Comparison of ENCODE assay signal across 15 mouse cellular contexts in genomic region chr19:40249352-40249751, GRCm38 (mm10). TPM values are rescaled to one million over a fixed set of nuclear protein-coding genes. Genes with fewer than 3 reads are reported as not detected.
DNase-seq lines count a peak whose midpoint lies in the region; ATAC-seq lines count a peak whose summit lies in the region.
"Had no signal": no experiment of that assay in that cellular context is flagged by ENCODE, and none has a peak within 500 bp of the region (broad histone marks: within the 10 kb centered on the region; RNA-seq: fewer than 3 reads in every experiment).

No protein-coding gene starts in this region.

- DNase-seq in heart, adult 11 months, result peak; percentile 93
- DNase-seq in heart, adult 9 months (ENCODE audit: low spot score in 2 of 2), result no peak
- peak; percentile 52 for DNase-seq in lung, postnatal 14 days
- no peak for DNase-seq in layer of hippocampus, postnatal 25 days (ENCODE audit: extremely low spot score in 1 of 2, low spot score in 1 of 2)
- DNase-seq: cerebellum, adult 2 months; embryo, embryonic 11 days; forebrain, postnatal 0 days; gastrocnemius, postnatal 10 days; kidney, adult 18-20 months; kidney, postnatal 36 days; layer of hippocampus, postnatal 36 days had no signal

- peak; percentile 65 for ATAC-seq in common myeloid progenitor, adult 5-6 weeks (replicated peaks; ENCODE audit: low read depth, poor library complexity, severe bottlenecking)
- ATAC-seq in hematopoietic stem cell, adult 5-6 weeks (replicated peaks in 1 of 2; ENCODE audit: insufficient read depth in 1 of 2, low FRiP score in 2 of 2, low TSS enrichment in 1 of 2, low read depth in 1 of 2, poor library complexity in 2 of 2, severe bottlenecking in 2 of 2), result peak; percentile 27 to 41; a peak in 1 of 4 replicates
- no peak for ATAC-seq in monocyte, adult 5-6 weeks (replicated peaks; ENCODE audit: insufficient number of reproducible peaks, low FRiP score, low TSS enrichment, poor library complexity, severe bottlenecking)
- ATAC-seq in megakaryocyte progenitor cell, adult 5-6 weeks (replicated peaks; ENCODE audit: poor library complexity), result no peak
- ATAC-seq: forebrain, postnatal 0 days had no signal

RNA-seq across cellular contexts. Expression of gene Pdlim1, which starts 22.3 kb away (rescaled TPM):
- 61.8 and 68.8 TPM in 2 replicates for total RNA-seq in common myeloid progenitor, adult 5-6 weeks (2017)
- 43.7 and 59.8 TPM in 2 replicates for total RNA-seq in hematopoietic stem cell, adult 5-6 weeks (2017)
- total RNA-seq in layer of hippocampus, postnatal 25 days (2021), result 10 to 100 TPM; 13.1 to 14.3 TPM
- 29.3 to 85.7 TPM (median 49.8 TPM) in 3 replicates for total RNA-seq in monocyte, adult 5-6 weeks (2017)
- 49.9 and 83.4 TPM in 2 replicates for total RNA-seq in megakaryocyte progenitor cell, adult 5-6 weeks (2015)
- 36.9 and 46.5 TPM in 2 replicates for total RNA-seq in megakaryocyte progenitor cell, adult 5-6 weeks (2017)

Comparison
In these comparisons a context has a peak if more than half of its experiments do, and no peak if none do; other contexts are left out.
1. DNase-seq: peak in heart, adult 11 months (single experiment) and lung, postnatal 14 days (single experiment); none in heart, adult 9 months (0 of 2) and layer of hippocampus, postnatal 25 days (0 of 2).
2. ATAC-seq: peak in common myeloid progenitor, adult 5-6 weeks (single experiment) and hematopoietic stem cell, adult 5-6 weeks (2 of 2); none in monocyte, adult 5-6 weeks (single experiment) and megakaryocyte progenitor cell, adult 5-6 weeks (single experiment).